Mouse (Mus musculus) natural killer cell, adult 2 months (primary cell): ENCODE measurements at regions not wholly inside any gene's neighbourhood (a gene's known extent, or its start where the extent isn't known, plus 50 kb on each side); places are given as distances from the start of the nearest gene placed in this dataset.
"Not testable (repeated sequence)": the region's sequence is repeated elsewhere in the genome, so short reads cannot be mapped to it uniquely, and the experiment has no call there.

Source experiments
- DNase-seq, 2 experiments: peaks; one replicate each; pipeline ENCODE4 v3.0.0; 2022; ENCODE audit warnings: low spot score in 2 of 2

DNA sequence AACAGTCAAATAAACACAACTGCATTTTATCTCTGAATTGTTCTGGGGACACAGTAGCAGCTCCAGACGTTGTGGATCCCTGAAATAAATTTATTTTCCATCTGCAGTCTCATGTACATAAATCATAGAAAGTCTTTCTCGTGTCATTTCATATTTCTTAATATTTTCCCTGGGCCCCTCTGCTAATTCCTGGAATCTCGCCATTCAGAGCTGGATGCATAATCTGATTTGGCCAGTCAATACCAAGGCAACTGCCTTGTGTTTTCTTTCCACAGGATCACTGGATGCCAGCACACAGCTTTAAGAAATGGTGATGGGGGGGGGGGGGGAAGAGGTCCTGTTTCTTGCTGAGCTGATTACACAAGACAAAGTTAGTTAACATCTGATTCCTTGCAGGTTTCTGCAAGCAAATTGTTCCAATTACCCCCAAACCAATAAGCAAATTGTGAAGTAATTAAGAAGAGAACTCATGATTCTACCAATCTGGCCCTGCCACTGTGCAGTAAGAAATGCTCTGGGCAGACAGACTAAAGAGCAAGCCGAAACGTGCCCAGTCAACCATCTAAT, 824.2 kb upstream of the Sox9 start:
- DNase-seq: no peak

DNA sequence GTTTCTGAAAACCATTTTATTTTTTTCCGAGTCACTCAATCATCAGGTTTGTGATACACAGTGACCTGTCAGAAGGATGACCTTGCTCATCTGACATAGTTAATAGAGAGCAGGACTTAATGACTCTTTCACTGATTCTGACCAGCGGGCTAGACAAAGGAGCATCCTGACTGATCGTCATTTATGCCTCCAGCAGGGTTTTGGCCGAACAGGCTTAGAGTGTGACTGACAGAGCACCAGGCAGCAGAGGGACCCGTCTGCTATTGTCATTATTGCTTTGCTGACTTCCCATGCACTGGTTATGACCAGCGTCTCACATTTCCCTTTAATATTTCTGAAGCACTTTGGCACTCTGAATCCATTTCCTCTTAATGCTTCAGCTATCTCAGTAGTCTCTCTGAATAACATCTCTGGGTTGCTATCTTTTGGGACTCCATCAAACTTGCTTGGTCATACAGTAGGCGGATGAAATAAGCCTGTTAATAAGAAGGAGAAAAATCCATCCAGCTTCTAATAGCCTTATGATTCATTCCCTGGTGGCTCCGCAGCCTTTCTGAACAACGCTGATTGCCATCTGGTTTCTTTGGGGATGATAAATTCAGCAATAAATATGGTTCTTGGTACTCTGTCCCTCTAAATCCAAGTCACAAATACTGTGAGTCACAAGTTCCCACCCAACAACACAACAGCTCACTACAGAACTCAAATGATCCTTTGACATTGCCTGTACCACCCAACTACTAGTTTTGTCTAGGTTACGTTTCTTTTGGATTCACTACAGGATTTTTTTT, 820.8 kb upstream of the Sox9 start:
- no peak for DNase-seq

- no peak for DNase-seq
These were observed 820.2 kb upstream of the Sox9 start for GRCm38 (mm10) chr11:111961846-111962245.

- no peak for DNase-seq
These were observed 818.0 kb upstream of the Sox9 start for GRCm38 (mm10) chr11:111964066-111964465.

DNA sequence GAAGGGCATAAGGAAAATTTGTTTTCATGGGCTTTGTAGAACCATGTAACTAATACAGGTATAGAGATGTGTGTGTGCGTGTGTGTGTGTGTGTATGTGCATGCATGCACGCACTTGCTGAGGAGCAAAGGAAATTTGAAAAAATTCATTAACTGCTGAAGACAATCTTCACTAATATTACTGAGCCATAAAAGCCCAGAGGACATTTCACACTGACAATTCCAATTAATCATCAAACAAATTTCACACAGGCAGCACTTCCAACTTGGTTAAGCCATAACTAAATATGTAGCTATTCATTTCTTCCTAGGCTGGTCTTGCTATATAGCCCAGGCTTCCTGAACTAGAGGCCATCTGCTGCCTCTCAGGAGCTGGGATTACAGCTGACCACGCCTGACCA, 815.6 kb upstream of the Sox9 start:
- DNase-seq: no peak

- no peak for DNase-seq
These were observed 811.0 kb upstream of the Sox9 start for GRCm38 (mm10) chr11:111971001-111971400.

DNA sequence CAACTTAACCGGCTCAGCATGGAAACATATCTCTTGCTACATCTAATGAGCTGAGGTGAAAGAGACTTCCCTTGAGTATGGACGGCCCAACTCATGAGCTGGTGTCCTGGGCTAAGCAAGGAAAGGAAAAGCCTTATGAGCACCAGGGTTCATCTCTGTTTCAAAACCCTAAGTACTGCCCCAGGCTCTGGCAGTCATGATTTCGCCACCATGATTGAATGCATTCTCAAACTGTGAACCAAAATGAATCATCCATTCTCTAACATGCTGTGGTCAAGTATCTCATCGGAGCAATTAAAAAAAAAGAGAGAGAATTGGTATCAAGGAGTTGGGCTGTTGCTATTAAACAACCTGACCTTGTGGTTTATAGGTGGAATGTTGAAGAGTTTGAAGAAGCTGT, 803.4 kb upstream of the Sox9 start:
- no peak for DNase-seq

DNA sequence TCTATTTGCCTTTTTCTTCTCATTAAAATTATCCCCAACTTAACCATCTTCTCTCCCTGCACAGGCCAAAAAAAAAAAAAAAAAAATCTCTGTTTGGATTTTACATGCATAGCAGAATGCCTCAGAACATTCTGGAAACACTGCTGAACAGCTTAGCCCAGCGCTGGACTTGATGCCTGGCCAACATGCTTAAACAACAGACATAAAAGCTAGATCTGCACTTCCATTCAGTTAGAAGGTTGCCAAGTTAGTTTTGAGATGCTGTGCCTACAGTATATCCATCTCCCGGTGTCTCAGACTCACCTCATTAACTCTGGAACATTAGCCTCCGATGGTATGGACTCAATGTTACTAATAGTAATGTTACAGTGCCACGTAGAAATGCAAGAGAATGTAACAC, 785.6 kb upstream of the Sox9 start:
- DNase-seq: no peak

GRCm38 (mm10) chr11:112010848-112011247, 771.2 kb upstream of the Sox9 start:
- DNase-seq: not testable (repeated sequence)

GRCm38 (mm10) chr11:112017906-112018305, 764.1 kb upstream of the Sox9 start:
- DNase-seq: no peak

GRCm38 (mm10) chr11:112028031-112028430, 754.0 kb upstream of the Sox9 start:
- DNase-seq: no peak

DNA sequence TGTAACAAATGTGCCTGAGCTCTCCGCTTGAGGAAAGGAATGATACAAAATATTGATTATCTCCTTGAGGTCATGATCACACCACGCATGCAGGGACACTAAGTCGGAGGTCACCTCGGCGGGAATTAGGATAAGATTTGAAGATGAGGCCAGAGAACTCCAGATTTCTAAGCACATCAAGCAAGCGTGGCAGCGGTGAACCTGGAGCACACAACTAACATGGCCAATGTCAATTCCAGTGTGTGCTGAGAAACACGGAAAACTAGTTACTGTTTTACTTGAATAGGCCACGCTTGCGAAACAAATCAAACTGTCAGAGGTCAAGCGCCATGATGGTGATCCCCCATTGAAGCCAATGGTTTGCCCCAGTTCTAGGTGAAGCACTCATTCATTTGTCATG, 743.3 kb upstream of the Sox9 start:
- DNase-seq: no peak

DNA sequence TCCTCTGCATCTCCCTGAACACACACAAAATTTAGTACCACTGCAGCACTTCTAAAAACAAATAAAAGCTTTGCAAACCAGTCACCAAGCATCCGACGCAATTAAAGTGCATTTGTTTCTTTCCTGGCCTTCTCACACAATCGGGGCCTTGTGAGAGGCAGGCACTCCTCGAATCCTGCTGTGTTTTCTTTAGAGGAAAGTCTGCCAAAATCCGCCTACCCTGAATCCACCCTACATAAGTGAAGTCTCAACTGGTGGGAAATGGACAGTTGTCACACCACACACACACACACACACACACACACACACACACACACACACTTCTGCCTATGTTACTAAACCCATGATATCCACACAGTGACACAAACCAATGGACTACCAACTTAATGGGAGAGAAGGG, 737.6 kb upstream of the Sox9 start:
- no peak for DNase-seq

- DNase-seq: no peak
These were observed 736.7 kb upstream of the Sox9 start for GRCm38 (mm10) chr11:112045353-112045752.

DNA sequence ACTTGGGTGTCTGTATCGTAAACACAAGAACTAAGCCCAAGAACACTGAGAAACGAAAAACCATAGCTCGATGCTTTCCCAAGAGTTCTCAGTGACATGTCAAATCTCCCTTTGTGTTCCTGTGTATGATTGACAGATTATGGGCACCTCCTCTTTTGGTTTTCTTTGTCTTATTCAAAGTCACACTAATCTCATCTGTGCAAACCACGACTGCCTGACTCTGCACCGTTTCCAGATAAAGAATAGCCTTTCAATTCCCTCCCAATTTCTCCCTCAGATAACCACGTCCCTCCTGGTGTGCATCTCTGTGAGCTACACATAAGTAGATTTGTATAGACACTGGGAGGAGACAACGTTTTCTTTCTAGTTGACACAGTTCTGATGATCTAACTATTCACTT, 731.7 kb upstream of the Sox9 start:
- DNase-seq: no peak

DNA sequence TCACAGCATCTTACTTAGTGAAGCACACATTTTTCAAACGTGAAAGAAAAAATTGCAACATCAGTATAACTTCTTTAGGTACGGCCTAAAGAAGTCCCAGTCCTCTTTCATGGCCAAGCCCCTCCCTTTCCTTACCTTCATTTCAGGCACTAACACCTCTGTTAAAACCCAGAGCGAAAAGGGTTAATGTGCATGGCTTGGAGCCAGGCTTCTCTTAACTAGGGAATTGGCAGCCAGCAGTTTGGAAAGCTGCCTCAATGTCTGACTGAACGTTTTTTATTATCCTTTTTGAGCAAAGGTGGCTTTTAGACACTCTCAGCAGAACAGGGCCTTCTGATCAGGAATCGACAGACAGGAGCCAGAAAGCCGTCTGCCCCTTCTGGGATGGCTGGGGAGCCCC, 726.4 kb upstream of the Sox9 start:
- no peak for DNase-seq

DNA sequence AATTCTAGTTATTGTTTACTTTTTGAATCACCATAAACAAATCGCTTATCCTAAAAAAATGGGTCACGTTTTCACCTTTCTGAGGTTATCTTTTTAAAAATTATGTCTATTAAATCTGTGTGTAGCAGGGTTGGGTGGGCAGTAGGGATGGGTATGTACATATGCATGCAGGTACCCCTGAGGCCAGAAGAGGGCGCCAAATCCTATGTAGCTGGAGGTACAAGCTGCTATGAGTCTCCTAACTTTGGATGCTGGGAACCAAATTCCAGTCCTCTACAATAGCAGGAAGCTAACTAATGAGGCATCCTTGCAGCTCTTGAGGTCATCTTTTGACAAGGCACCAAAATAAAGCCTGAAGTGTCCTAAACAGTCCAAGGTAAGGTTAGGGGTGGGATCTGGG, 714.8 kb upstream of the Sox9 start:
- no peak for DNase-seq

- no peak for DNase-seq
These were observed 713.2 kb upstream of the Sox9 start for GRCm38 (mm10) chr11:112068821-112069220.

- no peak for DNase-seq
These were observed 710.5 kb upstream of the Sox9 start for GRCm38 (mm10) chr11:112071571-112071970.

- DNase-seq: no peak
These were observed 700.6 kb upstream of the Sox9 start for GRCm38 (mm10) chr11:112081386-112081785.

- no peak for DNase-seq
These were observed 699.0 kb upstream of the Sox9 start for GRCm38 (mm10) chr11:112083019-112083418.

- DNase-seq: no peak
These were observed 689.9 kb upstream of the Sox9 start for GRCm38 (mm10) chr11:112092168-112092567.

GRCm38 (mm10) chr11:112095009-112095408, 687.0 kb upstream of the Sox9 start:
- DNase-seq: no peak

- DNase-seq: no peak
These were observed 683.9 kb upstream of the Sox9 start for GRCm38 (mm10) chr11:112098161-112098560.
